Mouse (Mus musculus): ENCODE data around the gene Rpl6.

DNA sequence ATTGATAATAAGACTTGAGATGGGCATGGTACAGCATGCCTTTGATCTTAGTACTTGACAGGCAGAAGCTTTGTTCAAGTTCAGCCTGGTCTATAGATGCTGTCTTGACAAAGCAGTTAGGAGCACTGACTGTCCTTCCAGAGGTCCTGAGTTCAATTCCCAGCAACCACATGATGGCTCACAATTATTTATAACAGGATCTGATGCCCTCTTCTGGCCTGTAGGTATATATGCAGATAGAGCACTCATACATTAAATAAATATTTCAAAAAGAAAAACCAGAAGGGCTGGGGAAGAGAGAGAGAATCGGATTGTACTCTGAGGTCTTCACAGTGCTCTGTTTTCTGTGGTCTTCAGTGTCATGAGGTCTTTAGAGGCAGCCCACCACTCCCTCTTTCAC is 1.8 kb upstream of the Rpl6 start:
- TF ChIP-seq CTCF (IDR thresholded peaks at IDR 0.05; ENCODE audit: low read depth, low read length) (no peak), POLR2A (IDR thresholded peaks at IDR 0.05; ENCODE audit: insufficient read depth, low read length) (no peak)
